Mouse (Mus musculus) MN1 (cell line): Measurements from ENCODE around the gene Map1s.
A peak's percentile ranks its signal among the peaks of the same experiment; 100 is the strongest.

Experiments used
- DNase-seq: peaks from one replicate; pipeline ENCODE4 v3.0.0-alpha.2; 2016; ENCODE audit warnings: low spot score

The Map1s gene

GRCm38 (mm10) chr8:70943187-70943586 lies 37.5 kb downstream of the Map1s start:
- DNase-seq, result no peak

- DNase-seq, result no peak
Measured at GRCm38 (mm10) chr8:70949847-70950246, 44.1 kb downstream of the Map1s start.

DNA sequence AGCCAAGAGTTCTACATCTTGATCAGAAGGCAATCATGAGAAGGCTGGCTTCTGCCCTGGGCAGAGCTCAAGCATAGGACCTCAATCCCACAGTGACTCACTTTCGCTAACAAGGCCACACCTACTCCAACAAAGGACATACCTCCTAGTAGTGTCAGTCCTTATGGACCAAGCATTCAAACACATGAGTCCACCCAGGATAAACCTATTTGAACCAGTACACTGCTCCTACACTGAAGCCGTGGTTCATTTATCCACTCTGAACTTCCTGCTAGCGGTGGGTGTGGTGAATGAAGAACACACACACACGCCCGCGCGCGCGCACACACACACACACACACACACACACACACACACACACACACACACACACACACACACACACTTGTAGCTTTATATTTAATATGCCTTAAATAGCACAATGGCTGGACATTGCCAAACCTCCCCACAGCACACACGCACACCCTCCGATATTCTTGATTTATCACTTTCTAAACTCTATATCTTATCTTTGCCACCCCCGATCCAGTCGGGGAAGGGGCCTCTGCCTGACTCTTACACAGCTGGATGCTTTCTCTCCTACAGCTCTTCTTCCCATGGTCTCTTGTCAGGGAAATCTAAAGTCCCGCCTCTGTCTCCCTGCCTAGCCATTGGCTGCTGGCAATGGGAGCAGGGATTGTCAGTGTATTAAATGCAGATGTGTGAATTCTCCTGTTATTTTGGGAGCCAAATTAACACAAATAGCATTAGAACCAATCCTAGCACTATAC lies 55.2 kb downstream of the Map1s start:
- no peak for DNase-seq

DNA sequence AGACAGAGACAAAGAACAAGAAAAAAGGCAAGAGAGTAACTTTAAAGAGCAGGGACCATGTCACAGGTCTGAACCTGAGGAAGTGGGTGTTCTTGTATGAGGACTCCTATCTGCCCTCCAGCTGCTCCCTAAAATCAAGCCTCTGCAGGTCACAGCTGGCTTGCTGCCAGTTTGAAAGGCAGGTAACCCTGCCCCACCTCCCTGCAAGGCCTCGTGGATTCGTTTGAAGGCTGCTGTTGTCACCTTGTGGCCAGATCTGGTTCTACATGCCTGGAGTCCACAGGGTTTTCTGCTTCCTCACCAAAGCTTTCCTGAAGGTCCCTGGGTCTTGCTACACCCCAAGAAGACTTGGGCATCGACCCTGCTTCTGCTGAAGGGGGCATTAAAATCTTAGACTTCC lies 58.4 kb downstream of the Map1s start:
- peak; percentile 14 for DNase-seq

DNA sequence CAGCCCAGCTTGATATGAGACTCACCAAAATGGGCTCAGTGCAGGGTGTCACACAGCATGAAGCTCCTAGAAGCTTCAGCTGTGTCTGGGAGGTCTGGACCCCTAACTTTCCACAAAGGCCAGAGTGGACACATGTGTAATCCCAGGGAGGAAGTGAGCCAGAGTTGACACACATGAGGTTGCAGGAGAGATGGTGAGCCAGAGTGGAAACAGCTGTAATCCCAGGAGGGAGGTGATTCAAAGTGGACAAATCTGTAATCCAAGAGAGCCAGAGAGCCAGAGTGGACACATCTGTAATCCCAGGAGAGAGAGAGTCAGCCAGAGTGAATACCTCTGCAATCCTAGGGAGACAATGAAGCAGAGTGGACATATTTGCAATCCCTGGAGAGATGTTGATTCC lies 59.1 kb downstream of the Map1s start:
- no peak for DNase-seq
